Mouse (Mus musculus): ENCODE data around the gene Ubiad1.

GRCm38 (mm10) chr4:148389047-148389446 lies 55.5 kb downstream of the Ubiad1 start:
- TF ChIP-seq POLR2A (IDR thresholded peaks at IDR 0.05; ENCODE audit: low read depth, low read length) (no peak), CTCF (IDR thresholded peaks at IDR 0.05; ENCODE audit: borderline replicate concordance, insufficient read depth, low read length) (no peak)

All from embryonic fibroblast, embryonic 13.5 days (primary cell).